Mouse (Mus musculus): ENCODE results near the gene Ttn.

DNA sequence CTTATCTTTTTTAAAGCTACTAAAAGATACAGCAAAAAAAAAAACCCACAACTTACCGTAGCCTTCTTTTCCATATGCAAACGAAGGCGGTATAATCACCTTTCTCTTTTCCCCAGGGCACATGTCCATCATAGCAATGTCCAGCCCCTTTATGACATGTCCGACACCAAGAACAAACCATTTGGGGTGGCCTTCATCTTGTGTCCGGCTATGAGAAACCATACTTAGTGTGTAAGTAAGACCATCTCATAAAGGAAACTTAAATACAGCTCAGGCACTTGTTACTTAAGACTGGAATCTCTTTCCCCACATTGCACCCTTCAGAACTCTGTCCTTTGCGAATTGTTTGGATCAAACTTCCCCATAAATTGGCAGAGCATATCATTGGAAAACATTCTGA lies 310.7 kb downstream of the Ttn start:
- TF ChIP-seq POLR2A (IDR thresholded peaks at IDR 0.05; ENCODE audit: insufficient read depth, low read depth, low read length) (no peak), CTCF (IDR thresholded peaks at IDR 0.05; ENCODE audit: insufficient read depth, low read depth, low read length) (no peak)
